Mouse (Mus musculus) layer of hippocampus, adult 2 months (tissue): ENCODE results near the gene Naa20. TPM values are rescaled to one million over a fixed set of nuclear protein-coding genes. Genes with fewer than 3 reads are reported as not detected.

Experiments used
- DNase-seq, 2 experiments: peaks; one replicate each; pipeline ENCODE4 v3.0.0; 2022; ENCODE audit warnings: low spot score in 2 of 2
- H3K27ac ChIP-seq: fragments of 200-600 bp; 2 replicates; pipeline ENCODE4 v1.8.1; 2022
- H3K4me3 ChIP-seq: fragments of 200-600 bp; 2 replicates; pipeline ENCODE4 v1.8.1; 2022; ENCODE audit warnings: mild to moderate bottlenecking
- CTCF ChIP-seq: fragments of 200-600 bp; conservative IDR thresholded peaks from 2 replicates; pipeline ENCODE4 v1.8.1; 2022; ENCODE audit warnings: antibody characterized with exemption, mild to moderate bottlenecking, moderate library complexity
- long read RNA-seq, 2 experiments: library from polyadenylated mRNA; stranded (forward); transcript quantifications; one replicate each; pipeline ENCODE4 v2.0.0; 2021; ENCODE audit warnings: borderline mapping rate in 2 of 2
- total RNA-seq, 2 experiments: library from RNA; stranded (reverse); gene quantifications; 2 replicates each; pipeline ENCODE4 v1.2.3; 2021

The Naa20 gene
- 10 to 100 TPM; 64.5 to 66.8 TPM for total RNA-seq
- long read RNA-seq, experiment 1, transcript Naa20-202 (6 exons, 1,142 nt), result major isoform, 36 of 56 reads
- long read RNA-seq, experiment 1, transcript Naa20-201 (6 exons, 1,172 nt), result minor isoform, 6 of 56 reads
- long read RNA-seq, experiment 1, partial matches to known transcripts, result 4 of 56 reads
- long read RNA-seq, experiment 1, other reads (novel, unspliced or antisense), result 10 of 56 reads
- long read RNA-seq, experiment 2, transcript Naa20-202 (6 exons, 1,142 nt), result major isoform, 46 of 75 reads
- long read RNA-seq, experiment 2, transcript Naa20-201 (6 exons, 1,172 nt), result minor isoform, 10 of 75 reads
- long read RNA-seq, experiment 2, partial matches to known transcripts, result 7 of 75 reads
- long read RNA-seq, experiment 2, other reads (novel, unspliced or antisense), result 12 of 75 reads

DNA sequence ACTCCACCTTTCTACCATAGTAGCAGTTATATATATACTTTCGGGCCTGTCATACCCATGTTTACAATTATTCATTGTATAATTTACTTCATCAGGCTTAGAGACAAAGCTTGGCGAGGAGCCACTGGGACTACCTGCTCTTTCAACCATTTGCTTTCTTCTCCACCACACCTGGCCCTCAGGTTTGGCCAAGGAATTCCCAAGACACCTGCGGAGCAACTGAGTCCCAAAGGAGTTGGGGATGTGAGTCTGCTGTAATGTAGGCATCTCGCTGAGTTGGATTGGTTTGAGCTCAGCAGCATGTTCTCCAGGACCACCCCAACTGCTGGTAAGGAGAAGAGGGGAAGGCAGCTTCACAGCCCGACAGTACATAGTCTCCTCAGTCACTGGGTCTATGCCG, at the start of gene Naa20:
TSS of gene Naa20 (plus strand) at position 239 of the 400 bp plus-strand sequence.
- no peak for TF ChIP-seq CTCF
- Histone ChIP-seq H3K4me3 (peak within 1 kb of the TSS; percentile 87), H3K27ac (peak within 1 kb of the TSS; percentile 94)
- no peak for DNase-seq

DNA sequence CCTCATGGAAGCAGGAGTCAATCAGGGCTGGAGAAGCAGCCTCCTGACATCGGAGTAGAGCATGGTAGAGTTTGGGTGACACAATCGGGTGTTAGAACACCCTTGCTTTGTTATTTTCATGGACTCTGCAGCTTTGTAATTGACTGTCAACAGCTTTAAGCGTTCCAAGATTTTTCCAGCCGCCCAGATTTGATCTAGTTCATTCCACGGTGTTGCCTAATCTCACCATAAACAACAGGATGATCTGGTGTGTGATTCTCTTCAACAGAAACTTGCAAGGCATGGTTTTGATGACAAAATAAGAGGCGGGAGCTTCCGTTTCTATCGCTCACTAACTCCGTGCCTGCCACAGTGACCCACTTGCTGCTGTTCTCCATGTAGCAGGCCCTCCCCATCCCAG, 46.1 kb upstream of the Naa20 start:
- Histone ChIP-seq H3K27ac (no peak overlapping the region), H3K4me3 (no peak overlapping the region)
- no peak for TF ChIP-seq CTCF
- DNase-seq, result no peak

DNA sequence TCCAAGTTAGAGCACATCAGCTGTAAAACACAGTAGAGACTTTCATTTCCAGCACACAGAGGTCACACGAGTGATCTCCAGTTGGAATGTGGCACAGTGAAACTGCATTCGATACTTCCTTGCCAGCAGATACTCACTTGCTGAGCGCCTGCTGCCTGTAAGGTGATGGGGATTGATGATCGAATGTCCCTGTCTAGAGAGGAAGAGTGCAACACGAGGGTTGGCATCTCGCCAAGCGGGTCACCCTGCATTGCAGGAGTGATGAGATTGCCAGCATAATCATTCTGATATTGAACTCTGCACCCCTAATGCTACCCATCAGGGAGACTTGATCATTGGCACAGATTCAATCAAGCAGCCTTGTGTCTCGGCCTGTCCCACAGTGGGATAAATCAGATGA, 44.0 kb upstream of the Naa20 start:
- no peak overlapping the region for H3K27ac ChIP-seq
- TF ChIP-seq CTCF, result no peak
- no peak for DNase-seq
- no peak overlapping the region for H3K4me3 ChIP-seq

DNA sequence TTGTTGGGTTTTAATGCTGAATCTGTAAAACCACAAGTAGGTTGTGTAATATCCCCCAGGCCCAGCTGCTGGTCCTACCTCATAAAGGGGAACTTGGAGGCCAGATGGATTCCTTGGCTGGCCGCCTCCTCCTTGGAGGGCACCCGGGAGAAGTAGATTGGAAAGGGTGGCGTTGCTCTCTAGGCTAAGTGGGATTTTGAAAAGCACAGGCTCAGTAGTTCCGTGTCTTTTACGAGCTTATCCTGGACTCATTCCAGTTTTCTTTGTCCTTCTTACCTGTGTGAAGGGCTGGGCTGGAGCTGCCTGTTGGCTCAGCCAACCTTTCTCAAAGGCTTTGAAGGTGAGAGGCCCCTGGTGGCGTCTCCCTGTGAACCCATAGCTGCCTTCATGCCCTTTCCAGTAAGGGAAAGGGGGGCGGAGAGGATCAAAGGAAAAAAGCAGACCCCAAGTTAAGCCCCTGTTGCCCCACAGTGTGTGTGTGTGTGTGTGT, 42.4 kb upstream of the Naa20 start:
- TF ChIP-seq CTCF, result no peak
- DNase-seq, result peak in 1 of 2 experiments; percentile 38
- peak overlapping the region; percentile 98 for H3K27ac ChIP-seq
- no peak overlapping the region; the same call in 1 of the 2 replicates for H3K4me3 ChIP-seq

DNA sequence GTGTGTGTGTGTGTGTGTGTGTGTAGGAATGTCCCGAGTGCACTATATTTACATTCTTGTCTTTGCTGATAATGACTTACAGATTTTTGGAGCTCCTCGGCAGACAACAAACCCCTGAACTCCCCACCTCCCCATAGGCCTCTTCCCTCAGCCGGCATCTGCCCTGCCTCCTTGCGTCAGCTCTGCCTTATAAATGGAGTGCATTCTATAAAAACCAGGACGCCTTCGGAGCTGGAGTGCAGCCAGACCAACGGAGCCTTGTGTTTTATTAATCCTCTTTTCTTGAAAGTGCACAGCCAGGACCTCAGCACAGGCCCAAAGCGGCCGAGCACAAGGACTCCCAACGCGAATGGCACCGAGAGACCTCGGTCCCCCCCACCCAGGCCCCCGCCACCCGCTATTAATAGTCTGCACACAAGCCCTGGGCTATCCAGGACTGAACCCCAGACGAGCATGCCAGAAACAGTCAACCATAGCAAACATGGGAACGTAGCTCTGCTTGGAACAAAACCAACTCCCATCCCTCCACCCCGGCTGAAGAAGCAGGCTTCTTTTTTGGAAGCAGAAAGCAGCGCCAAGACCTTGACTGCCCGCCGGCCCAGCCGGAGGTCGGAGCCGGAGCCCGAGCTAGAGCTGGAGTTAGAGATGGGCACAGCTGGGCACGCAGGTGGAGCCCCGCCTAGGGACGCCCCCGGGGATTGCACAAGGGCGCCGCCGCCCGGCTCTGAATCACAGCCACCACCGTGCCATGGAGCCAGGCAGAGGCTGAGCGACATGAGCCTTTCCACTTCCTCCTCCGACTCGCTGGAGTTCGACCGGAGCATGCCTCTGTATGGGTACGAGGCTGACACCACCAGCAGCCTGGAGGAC, 41.7 kb upstream of the Naa20 start:
- TF ChIP-seq CTCF, result peak; percentile 82
- H3K27ac ChIP-seq, result peak overlapping the region; percentile 98
- DNase-seq, result peak; percentile 87
- peak overlapping the region; percentile 61 for H3K4me3 ChIP-seq

DNA sequence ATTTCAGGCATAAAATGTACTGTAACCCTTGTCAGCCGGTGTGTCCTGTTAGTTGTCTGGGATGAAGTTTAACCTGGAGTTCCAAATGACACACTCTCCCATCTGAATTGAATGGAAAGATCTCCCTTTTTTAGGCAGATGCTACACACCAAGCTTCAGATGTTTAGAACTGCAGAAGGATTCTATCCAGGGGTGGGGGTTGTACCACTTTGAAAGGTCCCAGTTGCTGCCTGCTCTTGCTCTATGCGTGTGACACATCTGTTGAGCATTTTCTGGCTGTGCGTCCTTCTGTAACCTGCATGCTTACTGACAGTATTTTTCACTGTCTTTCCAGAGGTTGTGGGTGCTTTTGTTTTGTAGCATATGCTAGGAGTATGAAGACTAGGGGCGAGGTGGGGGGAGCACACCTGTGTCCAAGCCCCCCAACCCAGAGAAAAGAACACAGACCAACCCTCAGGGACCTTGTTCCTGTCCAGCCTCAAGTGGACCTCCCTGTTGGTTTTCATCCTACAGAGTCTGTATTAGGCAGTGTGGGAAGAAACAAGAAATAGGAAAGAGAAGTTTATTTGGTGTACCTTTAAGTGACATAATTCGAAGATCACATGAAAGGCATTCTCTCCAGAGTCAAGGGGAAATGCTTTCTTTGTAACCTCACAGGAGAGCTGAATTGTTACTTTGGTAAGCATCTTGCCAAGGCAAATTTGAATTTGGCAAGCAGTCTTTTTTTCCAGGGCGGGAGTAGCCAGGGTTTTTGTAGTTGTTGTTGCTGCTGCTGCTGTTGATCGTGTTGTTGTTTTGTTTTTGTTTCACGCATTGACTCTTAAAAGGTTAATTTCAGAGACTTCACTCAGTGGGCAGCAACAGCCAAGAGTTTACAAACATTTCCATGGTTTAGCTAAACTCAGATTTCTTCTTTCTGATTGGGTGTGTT, 40.4 kb upstream of the Naa20 start:
- Histone ChIP-seq H3K4me3 (peak overlapping the region; percentile 61), H3K27ac (peak overlapping the region; percentile 98)
- no peak for DNase-seq
- TF ChIP-seq CTCF, result no peak

DNA sequence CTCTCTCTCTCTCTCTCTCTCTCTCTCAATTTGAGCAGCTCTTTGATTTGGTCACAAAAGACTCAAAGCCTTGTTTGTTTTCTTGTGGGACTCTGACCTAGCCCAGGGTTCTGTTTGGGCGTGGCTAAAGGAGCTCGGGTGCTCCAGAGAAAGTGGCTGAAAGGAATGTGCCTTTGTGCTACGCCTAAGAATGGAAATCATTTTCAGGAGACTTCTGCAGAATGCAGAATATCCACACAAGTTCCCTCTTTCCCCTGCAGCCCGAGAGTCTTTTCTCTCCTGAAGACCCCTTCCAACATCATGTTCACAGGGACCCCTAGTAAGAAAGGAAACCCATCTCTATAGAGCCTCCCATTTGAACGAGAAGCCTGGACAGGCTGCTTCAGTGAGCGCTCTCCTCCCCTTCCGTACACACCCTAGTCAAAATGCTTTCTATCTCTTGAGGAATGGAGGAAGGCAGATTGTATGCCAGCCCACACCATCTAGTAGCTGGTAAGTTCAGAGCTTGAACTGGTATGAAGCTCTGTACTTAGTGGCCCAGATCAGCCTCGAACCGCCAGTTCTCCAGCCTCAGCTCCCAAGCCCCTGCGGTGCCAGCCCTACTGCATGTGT, 39.6 kb upstream of the Naa20 start:
- no peak for TF ChIP-seq CTCF
- Histone ChIP-seq H3K27ac (peak overlapping the region; percentile 98), H3K4me3 (peak overlapping the region; percentile 61)
- no peak for DNase-seq

DNA sequence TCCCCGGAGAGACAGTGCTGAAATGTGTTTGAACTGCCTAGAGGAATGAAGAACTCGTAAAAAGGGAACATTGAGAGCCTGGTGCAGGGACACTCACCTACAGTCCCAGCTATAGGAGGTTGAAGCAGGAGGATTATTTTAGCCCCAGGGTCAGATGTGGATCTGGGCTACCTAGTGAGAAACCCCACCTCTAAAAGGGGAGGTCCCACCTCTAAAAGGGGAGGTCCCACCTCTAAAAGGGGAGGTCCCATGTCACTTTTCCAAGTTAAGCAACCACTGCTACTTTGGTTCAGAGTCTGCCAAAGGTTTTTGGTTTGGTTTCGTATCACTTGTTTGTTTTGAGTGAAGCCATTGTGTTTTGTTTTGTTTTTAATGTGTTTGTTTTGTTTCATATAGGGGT, 36.6 kb upstream of the Naa20 start:
- Histone ChIP-seq H3K27ac (no peak overlapping the region), H3K4me3 (no peak overlapping the region)
- no peak for TF ChIP-seq CTCF
- no peak for DNase-seq

DNA sequence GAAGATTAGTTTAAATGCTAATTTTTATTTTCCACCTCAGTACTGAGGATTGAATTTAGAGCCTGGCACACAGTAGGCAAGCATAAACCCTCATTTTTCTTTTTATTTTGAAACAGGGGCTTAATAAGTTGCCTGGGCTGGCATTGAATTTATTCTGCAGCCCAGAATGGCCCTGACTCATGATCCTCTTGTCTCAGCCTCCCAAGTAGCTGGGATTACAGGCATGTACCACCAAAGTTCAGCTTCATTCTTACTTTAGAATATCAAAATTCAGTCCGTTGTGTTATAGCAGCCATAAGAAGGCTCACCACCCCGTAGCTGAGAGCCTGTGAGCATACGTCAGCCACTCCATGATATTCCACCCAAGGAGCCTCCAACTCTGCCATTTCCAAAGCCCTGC, 35.7 kb upstream of the Naa20 start:
- H3K27ac ChIP-seq, result no peak overlapping the region
- no peak for TF ChIP-seq CTCF
- DNase-seq, result no peak
- no peak overlapping the region for H3K4me3 ChIP-seq

DNA sequence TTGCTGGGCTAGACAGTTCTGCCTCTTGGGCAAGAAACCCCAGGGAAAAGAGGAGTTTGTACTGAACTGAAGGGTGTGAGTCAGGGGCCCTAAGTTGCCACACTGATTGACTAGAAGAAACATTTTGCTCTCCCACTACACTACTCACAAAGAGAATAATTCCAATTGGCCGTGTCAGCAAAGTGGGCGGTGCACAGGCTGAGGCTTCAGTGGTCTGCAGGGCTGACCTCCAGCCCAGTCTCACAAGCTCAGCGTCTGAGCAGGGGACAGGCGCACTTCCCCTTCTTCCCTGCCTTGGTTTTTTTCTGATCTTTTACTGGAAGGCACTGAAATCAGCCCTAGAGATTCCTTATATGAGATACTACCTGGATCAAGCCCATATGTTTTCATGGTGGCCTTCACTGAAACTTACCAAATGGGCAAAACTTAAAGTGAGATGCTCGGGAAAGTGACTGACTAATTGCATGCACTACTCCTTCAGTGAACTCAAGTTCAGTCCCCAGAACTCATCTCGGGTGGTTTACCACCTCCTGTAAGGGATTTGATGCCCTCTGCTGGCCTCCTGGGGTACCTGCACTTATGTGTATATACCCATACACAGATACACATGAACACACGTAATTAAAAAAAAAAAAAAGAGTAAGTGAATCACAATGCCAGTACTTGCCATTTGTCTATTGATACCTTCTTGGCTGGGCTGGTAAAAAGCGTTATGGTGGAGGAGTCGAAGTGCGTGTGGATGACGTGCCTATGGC, 35.0 kb upstream of the Naa20 start:
- TF ChIP-seq CTCF, result peak; percentile 48
- no peak overlapping the region for H3K27ac ChIP-seq
- DNase-seq, result no peak
- H3K4me3 ChIP-seq, result no peak overlapping the region

DNA sequence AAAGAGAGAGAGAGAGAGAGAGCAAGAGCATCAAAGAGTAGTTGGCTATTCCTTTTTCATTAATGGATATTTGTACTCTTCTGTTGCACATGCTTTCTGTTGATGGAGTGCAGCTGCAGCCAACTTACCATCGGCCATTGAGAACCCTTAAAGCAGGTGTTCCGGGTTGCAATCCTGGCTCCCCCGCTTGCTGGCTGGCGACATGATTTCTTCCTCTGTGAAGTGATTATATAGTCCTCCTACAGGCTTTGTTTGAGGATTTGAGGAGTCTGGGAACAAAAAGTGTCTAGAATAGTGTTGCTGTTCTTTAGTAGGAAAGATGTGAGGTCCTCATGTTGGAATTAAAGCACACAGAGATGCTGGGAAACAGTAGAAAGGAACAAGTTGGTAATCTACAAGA, 30.6 kb upstream of the Naa20 start:
- TF ChIP-seq CTCF, result no peak
- peak overlapping the region; percentile 39; the same call in 1 of the 2 replicates for H3K27ac ChIP-seq
- DNase-seq, result no peak
- H3K4me3 ChIP-seq, result no peak overlapping the region
